Mouse (Mus musculus) heart, postnatal 25 days (tissue): ENCODE data around the gene Tmcc1. TPM values are rescaled to one million over a fixed set of nuclear protein-coding genes. Genes with fewer than 3 reads are reported as not detected.
"Not testable (repeated sequence)": the region's sequence is repeated elsewhere in the genome, so short reads cannot be mapped to it uniquely, and the experiment has no call there.

Experiments used
- DNase-seq: peaks from one replicate; pipeline ENCODE4 v3.0.0; 2022; ENCODE audit warnings: low spot score
- intact Hi-C: fragments of 180-260 bp; cut with DNase I; formaldehyde crosslinking; loops from one replicate; pipeline ENCODE4 v1.15.1; 2025
- total RNA-seq, 2 experiments: library from RNA; stranded (reverse); gene quantifications; 2 replicates each; pipeline ENCODE4 v1.2.3; 2021

Gene Tmcc1
- 10 to 100 TPM; 26.2 to 33.0 TPM for total RNA-seq

- peak; percentile 97 for DNase-seq
- intact Hi-C loops: loop anchor here (5.0 kb wide), 1 partner anchor 51 kb away; no protein-coding TSS in a partner anchor
Measured at GRCm38 (mm10) chr6:116193394-116194393, at the start of gene Tmcc1. Gene Tmcc1, minus strand, starts transcription at chr6:116193486.

- intact Hi-C loops: no loop called here
- DNase-seq: no peak
Measured at GRCm38 (mm10) chr6:116240371-116240770, 47.1 kb upstream of the Tmcc1 start.

DNA sequence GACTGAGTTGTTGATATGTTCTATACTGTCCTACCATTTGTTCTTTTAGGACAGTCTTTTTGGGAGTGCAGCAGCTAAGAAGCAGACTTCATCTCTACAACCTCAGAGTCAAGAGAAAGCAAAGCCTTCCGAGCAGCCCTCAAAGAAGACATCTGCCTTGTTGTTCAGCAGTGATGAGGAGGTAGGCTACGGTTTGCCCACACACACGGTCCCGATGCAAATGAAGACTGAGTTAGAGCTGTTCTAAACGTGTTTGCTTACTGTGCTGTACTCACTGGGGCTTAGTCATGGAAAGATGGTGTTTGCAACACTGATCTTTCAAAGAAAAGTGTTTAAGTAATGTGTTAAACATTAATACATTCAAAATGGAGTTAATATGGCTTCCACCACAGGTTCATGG is 44.8 kb upstream of the Tmcc1 start:
- DNase-seq: no peak
- intact Hi-C loops: no loop called here

DNA sequence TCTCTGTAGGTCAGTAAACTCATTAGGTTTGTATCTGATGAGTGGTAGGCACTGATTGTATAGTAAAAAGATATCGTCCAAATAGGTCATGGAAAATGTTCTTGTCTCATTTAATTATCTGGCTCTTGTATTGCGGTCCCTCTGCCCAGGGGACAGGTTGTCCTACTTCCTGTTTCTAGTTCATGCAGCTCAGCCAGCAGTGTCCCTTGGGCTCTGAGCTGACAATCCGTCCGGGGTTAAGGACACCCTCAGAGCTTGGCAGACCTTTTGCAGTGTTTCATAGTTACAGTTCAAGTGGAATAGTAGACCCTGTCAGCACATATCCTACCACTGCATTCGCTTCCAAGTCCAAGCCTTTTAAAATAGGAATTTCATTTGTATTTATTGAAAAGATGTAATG is 42.0 kb upstream of the Tmcc1 start:
- no peak for DNase-seq

DNA sequence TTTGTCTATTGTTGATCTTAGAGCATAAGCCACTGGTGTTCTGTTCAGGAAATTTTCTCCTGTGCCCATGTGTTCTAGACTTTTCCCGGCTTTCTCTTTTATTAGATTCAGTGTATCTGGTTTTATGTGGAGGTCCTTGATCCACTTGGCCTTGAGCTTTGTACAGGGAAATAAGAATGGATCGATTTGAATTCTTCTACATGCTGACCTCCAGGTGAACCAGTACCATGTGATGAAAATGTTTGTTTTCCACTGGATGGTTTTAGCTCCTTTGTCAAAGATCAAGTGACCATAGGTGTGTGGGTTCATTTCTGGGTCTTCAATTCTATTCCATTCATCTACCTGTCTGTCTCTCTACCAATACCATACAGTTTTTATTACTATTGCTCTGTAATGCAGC is 41.5 kb upstream of the Tmcc1 start:
- DNase-seq, intact Hi-C loops: not testable (repeated sequence)

More for the DNA sequence above, 42.0 kb upstream of the Tmcc1 start:
- intact Hi-C loops: no loop called here

GRCm38 (mm10) chr6:116228785-116229525 is 35.7 kb upstream of the Tmcc1 start:
- intact Hi-C loops: loop anchor here (5.0 kb wide), 1 partner anchor 217 kb away; no protein-coding TSS in a partner anchor
- DNase-seq: peak; percentile 23

GRCm38 (mm10) chr6:116227767-116228166 is 34.5 kb upstream of the Tmcc1 start:
- intact Hi-C loops: loop anchor here (5.0 kb wide), 1 partner anchor 215 kb away; no protein-coding TSS in a partner anchor
- no peak for DNase-seq

GRCm38 (mm10) chr6:116207729-116208534 is 14.6 kb upstream of the Tmcc1 start, which contains the start of gene Washc2:
Gene Washc2, plus strand, starts transcription at chr6:116208038.
- peak; percentile 93 for DNase-seq
- intact Hi-C loops: no loop called here

DNA sequence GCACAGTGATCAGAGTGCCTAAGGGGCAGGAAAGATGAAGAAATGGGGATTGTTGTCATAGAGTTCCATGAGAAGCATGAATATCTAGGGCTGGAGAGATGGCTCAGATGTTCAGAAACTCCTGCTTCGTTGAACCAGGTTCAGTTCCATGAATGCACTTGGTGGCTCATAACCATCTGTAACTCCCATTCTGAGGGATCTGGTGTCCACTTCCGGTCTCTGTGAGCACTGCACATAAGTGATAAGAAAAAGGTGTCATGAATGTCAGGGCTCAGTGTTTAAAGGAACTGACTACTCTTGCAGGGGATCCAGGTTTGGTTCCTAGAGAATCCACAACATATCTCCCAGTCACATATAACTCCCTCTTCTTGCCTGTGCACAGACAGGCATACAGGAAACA is 6.4 kb upstream of the Tmcc1 start:
- intact Hi-C loops: no loop called here
- DNase-seq: no peak

DNA sequence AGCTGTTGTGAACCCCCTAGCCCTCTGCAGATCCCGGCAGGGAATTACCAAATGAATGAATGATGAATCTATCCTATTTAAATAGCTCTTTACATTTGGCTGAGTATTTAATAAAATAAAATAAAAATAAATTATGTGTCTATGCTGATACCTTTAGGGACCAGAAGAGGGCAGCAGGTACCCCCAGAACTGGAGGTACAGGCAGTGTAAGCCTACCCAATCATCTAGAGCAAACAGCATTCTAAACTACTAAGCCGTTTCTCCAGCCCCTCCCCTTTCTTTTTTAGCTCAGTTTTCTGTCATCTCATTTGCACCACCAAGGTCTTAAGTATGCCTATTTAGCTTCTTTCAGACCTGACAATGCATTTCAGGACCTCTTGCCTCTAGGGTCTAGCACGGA is 4.9 kb upstream of the Tmcc1 start:
- DNase-seq: no peak
- intact Hi-C loops: no loop called here

DNA sequence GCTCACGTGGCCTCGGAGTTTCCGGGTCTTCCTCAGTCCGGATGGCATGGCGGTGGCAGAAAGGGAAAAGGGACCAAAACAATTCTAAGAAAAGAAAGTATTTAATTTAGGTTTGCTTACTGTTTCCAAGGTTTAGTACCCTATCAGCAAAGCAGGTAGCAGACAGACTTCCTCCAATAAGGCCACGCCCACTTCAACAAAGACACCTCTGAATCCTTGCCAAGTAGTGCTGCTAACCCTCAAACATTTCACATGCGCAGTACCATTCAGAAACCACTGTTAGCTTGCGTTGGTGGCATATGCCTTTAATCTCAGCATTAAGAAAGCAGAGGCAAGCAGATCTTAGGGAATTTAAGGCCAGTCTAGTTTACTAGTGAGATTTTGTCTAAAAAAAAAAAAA is 2.5 kb upstream of the Tmcc1 start:
- no peak for DNase-seq
- intact Hi-C loops: no loop called here

DNA sequence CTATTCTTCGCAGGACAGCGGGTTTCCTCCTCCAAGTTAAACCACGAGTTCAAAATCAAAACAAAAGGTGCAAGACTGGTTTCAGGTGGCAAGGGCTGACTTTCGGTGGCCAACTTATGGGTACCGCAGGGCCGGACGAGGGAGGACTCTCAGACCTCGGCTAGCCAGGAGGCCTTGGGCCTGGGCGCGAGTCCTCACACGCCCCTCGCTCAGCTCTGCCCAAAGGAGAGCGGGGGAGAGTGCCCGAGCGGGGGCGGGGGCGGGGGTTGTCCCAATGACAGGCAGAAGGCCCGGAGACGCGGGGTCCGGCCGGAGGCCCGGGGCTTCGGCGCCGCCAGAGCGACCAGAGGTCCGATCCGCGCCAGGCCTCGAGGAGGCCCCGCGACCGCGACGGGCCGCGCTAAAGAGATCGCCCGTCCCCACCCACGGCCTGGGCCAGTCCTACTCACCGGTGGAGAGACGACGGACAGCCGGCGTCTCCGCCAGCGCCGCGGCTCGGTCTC is 426 bp downstream of the Tmcc1 start:
- intact Hi-C loops: loop anchor here (5.0 kb wide), 1 partner anchor 51 kb away; no protein-coding TSS in a partner anchor
- DNase-seq: no peak

GRCm38 (mm10) chr6:116189417-116189816 is 3.9 kb downstream of the Tmcc1 start:
- intact Hi-C loops: no loop called here
- DNase-seq: no peak

GRCm38 (mm10) chr6:116186485-116186884 is 6.8 kb downstream of the Tmcc1 start:
- no peak for DNase-seq
- intact Hi-C loops: no loop called here

DNA sequence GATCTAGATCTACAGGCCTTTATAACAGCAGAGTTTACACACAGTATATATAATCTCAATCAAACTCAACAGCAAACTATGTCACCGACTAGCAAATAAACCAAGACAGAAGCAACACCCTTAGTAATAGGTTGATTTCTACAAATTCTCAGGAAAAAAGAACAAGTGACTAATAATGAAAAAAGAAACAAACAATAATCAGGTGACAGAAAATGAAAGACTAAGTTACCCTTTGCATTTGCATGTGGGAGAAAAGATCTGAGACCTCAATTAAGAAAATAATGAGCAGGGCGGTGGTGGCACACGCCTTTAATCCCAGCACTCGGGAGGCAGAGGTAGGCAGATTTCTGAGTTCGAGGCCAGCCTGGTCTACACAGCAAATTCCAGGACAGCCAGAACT is 9.8 kb downstream of the Tmcc1 start:
- DNase-seq: no peak
- intact Hi-C loops: no loop called here

- DNase-seq: no peak
- intact Hi-C loops: no loop called here
Measured at GRCm38 (mm10) chr6:116180731-116181130, 12.6 kb downstream of the Tmcc1 start.

DNA sequence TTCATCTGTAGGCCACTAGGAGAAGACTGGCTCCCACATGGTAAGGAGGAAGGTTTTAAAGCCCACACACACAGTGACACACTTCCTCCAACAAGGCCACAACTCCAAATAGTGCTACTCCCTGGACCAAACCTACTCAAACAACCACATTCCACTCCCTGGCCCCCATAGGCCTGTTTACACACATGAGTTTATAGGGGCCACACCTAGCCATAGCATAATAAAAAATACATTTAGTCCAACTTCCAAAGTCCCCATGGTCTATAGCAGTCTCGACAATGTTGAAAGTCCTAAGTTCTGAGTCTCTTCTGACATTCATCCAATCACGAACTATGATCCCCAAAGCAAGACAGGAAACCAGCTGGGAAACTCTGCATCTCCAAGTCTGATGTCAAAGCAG is 14.9 kb downstream of the Tmcc1 start:
- no peak for DNase-seq
- intact Hi-C loops: no loop called here

DNA sequence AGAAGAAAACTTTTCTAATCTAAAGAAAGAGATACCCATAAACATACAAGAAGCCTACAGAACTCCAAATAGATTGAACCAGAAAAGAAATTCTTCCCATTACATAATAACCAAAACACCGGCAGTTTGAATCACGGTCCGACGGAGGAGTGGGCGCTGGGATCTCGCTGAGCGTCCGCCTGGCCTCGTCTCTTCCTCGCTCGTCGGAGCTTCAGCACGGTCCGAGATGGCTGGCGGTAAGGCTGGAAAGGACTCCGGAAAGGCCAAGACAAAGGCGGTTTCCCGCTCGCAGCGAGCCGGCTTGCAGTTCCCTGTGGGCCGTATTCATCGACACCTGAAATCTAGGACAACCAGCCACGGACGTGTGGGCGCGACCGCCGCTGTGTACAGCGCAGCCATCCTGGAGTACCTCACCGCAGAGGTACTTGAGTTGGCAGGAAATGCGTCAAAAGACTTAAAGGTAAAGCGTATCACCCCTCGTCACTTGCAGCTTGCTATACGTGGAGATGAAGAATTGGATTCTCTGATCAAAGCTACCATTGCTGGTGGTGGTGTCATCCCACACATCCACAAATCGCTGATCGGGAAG is 19.7 kb downstream of the Tmcc1 start:
- DNase-seq, intact Hi-C loops: not testable (repeated sequence)

DNA sequence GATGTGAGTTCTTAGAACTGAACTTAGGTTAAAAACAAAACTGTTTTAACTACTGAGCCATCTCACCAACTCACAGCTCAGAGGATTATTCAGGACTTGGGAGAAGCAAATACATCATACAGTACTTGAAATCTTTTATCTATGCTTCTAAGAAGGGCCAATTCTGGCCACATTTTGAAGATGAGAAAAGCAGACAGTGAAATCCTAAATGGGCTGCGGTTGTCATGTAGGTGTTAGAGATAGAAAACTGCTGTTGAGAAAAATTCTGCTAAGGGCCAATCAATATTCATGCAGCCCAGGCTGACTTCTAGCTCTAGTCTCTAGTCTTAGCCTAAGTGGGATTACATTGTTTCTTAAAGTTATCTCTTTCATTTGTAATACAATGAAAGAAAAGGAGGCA is 26.9 kb downstream of the Tmcc1 start:
- intact Hi-C loops: no loop called here
- no peak for DNase-seq
